Mouse (Mus musculus) spleen, adult 12 weeks (tissue): ENCODE results near the gene Camk2g.
A peak's percentile ranks its signal among the peaks of the same experiment; 100 is the strongest.

ENCODE experiments used
- DNase-seq: peaks from one replicate; pipeline ENCODE4 v3.0.0; 2022; ENCODE audit warnings: low spot score

The Camk2g gene

DNA sequence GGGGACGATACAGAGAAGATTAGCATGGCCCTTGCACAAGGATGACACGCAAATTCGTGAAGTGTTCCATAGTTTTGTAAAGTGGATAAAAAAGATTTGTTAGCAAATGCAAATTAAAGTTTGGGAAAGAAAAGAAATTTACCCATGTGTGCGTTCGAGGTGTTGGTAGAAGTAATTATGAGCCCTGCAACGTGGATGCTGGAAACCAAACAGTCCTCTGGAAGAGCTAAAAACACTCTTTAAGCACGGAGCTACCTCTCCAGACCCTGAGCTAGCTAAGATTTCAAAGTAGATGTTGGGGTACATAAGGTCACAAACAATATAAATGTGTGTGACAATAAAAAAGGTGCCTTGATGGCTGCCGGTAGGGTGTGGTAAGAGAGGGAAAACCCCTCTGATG lies 92.3 kb downstream of the Camk2g start:
- no peak for DNase-seq

DNA sequence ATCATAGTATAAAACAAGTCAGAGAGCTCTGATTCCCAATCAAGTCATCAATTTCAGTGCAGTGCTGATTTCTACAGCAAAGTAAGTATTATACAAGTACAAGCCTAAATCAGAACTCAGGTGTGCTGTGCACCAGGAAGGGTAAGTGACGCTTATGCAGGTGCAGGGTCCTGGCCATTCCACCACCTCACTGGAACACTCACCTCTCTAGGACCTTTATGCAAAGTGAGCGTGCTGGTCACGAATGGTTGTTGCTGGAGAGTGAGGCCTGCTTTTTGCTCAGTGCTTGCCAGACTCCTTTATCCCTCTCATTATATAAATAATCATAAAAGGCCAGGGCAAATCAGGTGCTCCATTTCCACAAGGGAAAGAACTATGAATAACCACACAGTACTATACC lies 93.5 kb downstream of the Camk2g start:
- no peak for DNase-seq

DNA sequence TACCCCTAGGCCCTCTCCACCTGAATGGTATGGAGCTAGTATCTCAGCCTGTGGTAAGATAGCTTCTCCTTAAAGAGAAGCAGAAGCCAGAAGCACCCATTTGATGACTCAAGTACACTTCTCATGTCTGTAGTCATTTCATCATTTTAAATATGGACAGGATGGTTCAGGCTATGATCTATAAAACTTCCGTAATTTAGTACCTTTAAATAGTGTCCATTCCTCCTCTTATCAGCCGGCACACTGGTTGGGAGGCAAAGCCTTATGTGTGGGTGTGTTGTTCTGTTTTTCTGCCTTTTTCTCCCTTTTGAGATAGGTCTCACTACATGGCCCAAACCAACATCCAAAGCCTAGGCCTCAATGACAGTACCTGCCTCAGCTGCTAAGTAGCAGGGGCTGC lies 95.4 kb downstream of the Camk2g start:
- no peak for DNase-seq

DNA sequence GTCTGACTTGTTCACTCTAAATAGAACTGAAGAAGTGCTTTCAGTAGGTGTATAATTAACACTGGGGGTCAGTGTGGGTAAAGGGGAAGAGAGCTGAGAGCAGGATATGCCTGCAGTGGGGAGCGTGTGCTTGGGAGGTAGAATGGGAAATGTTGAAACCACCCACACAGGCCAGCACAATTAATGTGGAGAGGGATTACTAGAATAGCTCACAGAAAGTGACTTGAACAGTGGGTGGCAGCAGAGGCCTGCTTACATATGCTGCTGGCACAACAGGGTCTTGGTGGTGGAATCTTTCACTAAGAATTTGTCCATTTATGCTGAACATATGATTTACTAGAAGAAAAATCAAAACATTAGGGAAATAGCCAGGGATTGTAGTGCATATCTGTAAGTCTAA lies 96.9 kb downstream of the Camk2g start:
- no peak for DNase-seq

DNA sequence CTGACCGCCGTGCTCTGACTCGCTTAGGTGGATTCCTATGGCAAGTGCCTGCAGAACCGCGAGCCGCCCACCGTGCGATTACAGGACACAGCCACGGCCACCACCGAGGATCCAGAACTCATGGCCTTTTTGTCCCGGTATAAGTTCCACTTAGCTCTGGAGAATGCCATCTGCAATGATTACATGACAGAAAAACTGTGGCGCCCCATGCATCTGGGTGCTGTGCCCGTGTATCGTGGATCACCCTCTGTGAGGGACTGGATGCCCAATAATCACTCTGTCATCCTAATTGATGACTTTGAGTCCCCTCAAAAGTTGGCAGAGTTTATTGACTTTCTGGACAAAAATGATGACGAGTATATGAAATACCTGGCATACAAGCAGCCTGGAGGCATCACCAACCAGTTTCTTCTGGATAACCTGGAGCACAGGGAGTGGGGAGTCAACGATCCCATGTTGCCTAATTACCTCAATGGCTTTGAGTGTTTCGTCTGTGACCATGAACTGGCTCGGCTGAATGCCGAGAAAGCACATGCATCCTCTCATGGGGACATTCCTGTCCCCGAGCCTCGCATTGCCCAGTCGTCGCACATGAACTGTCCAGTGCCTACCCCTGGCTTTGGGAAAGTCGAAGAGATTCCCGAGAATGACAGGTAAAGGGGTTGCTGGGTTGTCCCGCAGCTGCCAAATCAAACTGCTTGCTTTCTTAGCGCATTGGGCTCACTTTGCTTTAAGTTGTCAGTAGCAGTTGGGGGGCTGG lies 97.9 kb downstream of the Camk2g start:
- DNase-seq: no peak

DNA sequence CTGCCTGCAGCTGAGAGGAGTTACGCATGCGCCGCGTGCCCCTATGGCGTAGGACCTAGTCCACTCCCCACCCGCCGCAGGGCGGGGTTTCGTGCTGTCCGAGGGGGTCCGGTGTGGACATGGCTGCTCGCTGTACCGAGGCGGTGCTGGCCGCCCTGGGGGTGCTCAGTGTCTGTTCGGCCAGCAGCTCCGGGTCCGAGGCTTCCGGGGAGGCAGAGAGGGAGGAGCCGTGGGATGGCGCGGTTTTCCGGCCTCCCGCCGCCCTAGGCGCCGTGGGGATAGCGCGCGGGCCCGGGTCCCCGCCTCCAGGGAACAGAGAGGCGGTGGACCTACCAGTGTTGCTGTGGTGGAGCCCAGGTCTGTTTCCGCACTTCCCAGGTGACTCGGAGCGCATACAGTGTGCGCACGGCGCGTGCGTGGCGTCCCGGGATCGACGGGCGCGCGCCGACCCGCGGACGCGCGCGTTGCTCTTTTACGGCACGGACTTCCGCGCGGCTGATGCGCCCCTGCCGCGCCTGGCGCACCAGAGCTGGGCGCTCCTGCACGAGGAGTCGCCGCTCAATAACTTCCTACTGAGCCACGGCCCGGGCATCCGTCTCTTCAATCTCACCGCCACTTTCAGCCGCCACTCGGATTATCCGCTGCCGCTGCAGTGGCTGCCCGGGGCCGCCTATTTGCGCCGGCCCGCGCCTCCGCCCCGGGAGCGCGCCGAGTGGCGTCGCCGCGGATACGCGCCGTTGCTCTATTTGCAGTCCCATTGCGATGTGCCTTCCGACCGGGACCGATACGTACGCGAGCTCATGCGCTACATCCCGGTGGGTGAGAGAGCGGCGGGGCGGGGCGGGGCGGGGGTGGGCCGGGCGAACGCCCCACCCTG lies 98.8 kb downstream of the Camk2g start, which contains the start of gene Fut11:
TSS of gene Fut11 (plus strand) at position 85 of the 877 bp plus-strand sequence.
- DNase-seq: peak; percentile 69

DNA sequence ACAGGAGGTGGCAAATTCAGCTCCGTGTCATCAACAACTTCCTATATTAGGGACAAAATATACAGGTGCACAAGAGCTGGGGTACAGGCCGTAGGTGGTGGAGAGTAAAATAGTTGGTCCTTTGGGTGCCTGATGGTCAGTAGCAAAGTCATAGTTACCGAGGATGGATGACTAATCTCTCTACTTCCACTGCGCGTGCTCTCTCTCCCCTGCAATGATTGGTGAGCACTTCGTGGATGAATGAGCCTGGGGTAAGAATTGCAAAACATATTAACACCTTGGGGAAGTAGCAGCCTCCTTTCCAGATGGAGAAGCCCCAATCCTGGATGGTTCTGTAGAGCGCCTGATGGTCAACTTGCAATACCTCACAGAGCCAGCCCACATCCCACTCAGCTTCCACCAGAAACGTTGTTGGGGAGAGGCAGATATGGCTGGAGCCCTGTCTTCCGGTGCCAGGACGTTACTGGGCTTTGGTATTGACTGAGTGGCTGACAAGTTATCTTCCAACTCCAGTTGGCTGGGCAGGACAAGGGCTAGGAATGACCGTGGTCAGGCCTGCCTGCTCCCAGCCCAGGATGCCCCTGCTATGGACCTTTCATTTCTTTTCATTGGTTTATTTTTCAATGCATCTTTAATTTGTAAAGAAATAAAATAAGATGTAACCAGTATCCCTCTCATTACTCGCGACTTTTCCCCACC lies 99.6 kb downstream of the Camk2g start:
- DNase-seq: no peak

DNA sequence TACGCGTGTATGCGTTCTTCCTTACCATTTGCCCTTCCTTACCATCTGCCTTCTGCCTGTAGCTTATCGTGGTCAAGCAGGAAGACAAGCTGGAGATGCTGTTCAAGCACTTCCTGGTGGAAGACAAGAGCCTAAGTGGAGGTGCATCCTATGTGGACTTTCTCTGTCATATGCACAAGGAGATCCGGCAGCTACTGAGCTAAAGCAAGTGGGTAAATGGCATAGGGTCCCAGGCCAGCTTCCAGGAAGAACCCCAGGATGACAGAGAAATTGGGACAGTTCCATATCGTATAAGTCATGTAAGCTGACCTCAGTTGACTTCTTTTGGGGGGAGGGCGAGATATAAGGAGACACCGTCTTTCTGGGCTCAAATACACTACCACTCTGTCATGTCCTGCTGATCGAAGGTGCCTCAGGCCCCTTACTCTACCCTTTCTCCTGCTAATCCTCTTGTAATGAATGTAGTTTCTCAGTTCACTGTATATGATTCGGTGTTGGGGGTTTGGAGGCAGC lies 100.2 kb downstream of the Camk2g start:
- DNase-seq: no peak

DNA sequence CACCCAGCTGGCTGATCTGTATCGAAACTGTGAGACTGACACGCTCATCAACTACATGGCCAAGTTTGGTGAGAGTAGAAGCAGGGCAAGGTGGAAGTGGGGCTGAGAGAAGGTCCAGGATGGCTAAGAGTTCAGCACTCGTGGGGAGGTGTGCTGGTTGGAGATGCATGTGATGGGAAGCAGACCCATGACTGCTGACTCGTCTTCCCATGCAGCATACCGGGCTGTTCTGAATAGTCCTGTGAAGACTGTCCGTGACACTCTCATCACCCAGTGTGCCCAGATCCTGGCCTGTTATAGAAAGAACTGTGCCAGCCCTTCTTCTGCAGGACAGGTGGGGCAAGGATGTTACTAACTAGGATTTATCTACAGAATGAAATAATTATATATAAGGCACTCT lies 102.1 kb downstream of the Camk2g start:
- DNase-seq: no peak

DNA sequence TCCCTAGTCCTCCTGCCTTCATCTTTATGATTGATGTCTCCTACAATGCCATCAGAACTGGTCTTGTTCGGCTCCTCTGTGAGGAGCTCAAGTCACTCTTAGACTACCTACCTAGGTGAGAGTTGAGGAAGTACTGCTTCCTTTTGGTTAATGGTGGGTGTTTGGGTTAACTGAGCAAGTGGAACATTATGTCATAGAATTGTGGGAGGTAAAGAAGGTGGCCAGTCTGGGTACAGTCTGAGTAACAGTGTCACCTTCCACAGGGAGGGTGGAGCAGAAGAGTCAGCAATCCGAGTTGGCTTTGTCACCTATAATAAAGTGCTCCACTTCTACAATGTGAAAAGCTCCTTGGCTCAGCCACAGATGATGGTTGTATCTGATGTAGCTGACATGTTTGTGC lies 104.9 kb downstream of the Camk2g start:
- no peak for DNase-seq

DNA sequence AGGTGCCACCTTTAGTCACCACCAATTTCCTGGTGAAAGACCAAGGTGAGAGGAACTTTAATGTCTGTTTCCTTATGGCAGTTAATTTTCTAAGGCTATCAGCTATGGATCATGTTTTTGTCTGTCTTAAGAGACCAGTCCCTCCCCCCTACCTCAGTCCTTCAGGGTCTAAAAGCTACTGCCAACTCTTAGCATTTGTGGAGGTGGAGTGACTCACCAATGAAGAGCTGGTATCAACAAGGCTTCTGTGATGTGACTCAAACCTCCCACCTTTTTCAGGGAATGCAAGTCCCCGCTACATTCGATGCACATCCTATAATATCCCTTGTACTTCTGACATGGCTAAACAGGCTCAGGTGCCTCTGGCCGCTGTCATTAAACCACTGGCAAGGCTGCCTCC lies 107.3 kb downstream of the Camk2g start:
- no peak for DNase-seq
